Mouse (Mus musculus) lung, adult 2 months (tissue): ENCODE results near the gene Rec8.

Source experiments
- CTCF ChIP-seq: fragments of 200-500 bp; IDR thresholded peaks from 2 replicates; pipeline ENCODE4 v1.5.1; 2011; ENCODE audit warnings: mild to moderate bottlenecking, low read length, control low read depth; ENCODE audit not compliant: insufficient read depth
- POLR2A ChIP-seq: fragments of 200-500 bp; IDR thresholded peaks from 2 replicates; pipeline ENCODE4 v1.6.1; 2011; ENCODE audit warnings: low read depth, mild to moderate bottlenecking, control low read depth, low read length, borderline replicate concordance; ENCODE audit errors: extremely low read depth

DNA sequence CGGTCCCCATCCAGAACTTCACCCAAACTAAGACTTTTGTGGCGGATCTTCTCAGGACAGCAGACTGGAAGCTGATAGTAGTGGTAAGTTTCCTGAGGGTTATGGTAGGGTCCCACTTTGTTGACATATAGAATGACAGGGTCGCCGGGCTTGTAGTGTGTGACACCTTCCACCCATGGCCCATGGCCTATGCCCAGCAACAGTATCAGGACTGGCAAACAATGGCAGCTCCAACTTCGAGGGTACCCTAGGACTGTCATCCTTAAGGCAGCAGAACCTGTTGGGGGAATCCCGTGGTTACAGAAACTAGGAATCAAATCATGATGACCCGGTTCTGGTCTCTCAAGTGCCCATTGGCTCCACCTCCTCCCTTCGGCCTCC lies 24.8 kb downstream of the Rec8 start:
- TF ChIP-seq CTCF (no peak), POLR2A (no peak)
